Mouse (Mus musculus): ENCODE measurements at regions not wholly inside any gene's neighbourhood (a gene's known extent, or its start where the extent isn't known, plus 50 kb on each side); places are given as distances from the start of the nearest gene placed in this dataset.

GRCm38 (mm10) chr6:105389192-105389591, 288.3 kb upstream of the Cntn4 start:
- no peak for DNase-seq

DNA sequence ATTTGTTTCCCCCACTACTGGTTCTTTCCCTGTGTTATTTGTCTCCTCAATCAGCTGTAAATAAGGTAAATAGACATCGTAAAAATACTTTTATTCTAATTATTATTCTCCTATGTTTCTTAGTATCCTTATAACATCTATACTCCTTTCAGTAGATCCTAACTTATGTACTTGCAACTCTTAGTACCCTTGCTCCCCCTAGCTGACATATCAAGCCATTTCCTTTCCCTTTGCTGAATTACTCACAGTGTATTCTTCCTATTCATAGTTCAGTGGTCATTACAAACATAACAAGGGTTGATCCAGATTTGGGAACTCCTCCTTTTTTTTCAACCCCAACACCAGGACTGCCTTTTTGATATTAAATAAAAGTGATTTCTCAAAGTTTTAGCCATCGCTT, 279.1 kb upstream of the Cntn4 start:
- peak; percentile 7 to 8 for DNase-seq

GRCm38 (mm10) chr6:105417551-105417950, 259.9 kb upstream of the Cntn4 start:
- DNase-seq, result no peak

DNA sequence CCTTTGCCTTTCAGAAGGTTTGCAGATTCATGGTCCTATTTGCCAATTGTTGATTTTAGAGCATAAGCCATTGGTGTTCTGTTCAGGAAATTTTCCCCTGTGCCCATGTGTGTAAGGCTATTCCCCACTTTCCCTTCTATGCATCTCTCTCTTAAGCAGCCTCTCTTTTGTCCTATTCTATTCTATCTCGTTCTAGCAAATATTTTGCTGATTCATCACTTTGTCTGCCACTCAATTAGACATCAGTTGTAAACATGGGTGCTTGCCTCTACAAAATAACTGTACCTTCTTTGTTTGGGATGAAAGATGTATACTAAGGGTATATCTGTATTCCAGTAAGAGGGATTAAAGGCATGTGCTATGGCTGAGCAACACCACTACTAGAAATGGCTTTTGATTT, 230.3 kb upstream of the Cntn4 start:
- no peak for DNase-seq

DNA sequence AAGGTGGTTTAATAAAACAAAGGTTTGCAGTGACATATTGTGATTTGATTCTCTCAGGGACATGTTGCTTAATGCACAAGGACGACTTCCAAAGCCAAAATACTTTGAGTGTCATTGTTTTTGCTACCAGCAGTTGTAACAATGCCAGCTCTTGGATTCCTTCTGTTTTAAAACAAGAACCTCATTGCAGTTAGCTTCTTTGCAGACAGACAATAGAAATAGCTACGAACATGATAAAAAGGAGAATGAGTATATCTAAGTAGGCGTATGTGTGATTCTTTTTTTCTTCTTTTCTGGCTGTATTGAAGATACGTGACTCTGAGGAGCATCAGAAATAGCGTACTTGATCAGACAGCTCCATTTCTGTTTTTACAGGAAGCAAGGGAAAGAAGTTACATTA, 194.1 kb upstream of the Cntn4 start:
- no peak for DNase-seq

- DNase-seq, result no peak
Observed at GRCm38 (mm10) chr6:105493308-105493707, 184.2 kb upstream of the Cntn4 start.

All from cerebellum, postnatal 10 days (tissue).